In genomic region chr2:22029022-22029803, GRCm38 (mm10) we compare ENCODE assay signal across 15 mouse cellular contexts.
DNase-seq lines count a peak whose midpoint lies in the region; ATAC-seq lines count a peak whose summit lies in the region.
"Had no signal": no experiment of that assay in that cellular context is flagged by ENCODE, and none has a peak within 500 bp of the region (broad histone marks: within the 10 kb centered on the region; RNA-seq: fewer than 3 reads in every experiment).

No protein-coding gene starts in this region.

- ATAC-seq in midbrain, embryonic 12.5 days (ENCODE audit: low FRiP score, low read depth): peak; percentile 60
- no peak for ATAC-seq in inflammation-experienced regulatory T-cells, adult 6 months

- no peaks in the 10 kb centered on the region for H3K36me3 ChIP-seq in hindbrain, embryonic 10.5 days
- H3K36me3 ChIP-seq in midbrain, embryonic 12.5 days: no peaks in the 10 kb centered on the region
- H3K36me3 ChIP-seq: embryonic facial prominence, embryonic 12.5 days; limb, embryonic 15.5 days had no signal

- no peak overlapping the region for H3K4me2 ChIP-seq in midbrain, embryonic 12.5 days (replicated peaks)
- H3K4me2 ChIP-seq: embryonic facial prominence, embryonic 12.5 days; limb, embryonic 15.5 days had no signal

- WGBS in hindbrain, embryonic 10.5 days: 49% methylated on average over 8 of the region's 8 CpGs
- WGBS in midbrain, embryonic 12.5 days: 45% methylated on average over 8 of the region's 8 CpGs

- peaks cover 13% of the 10 kb centered on the region; the same call in 1 of the 2 replicates for H3K4me1 ChIP-seq in hindbrain, embryonic 10.5 days (replicated peaks)
- H3K4me1 ChIP-seq in midbrain, embryonic 12.5 days: peaks cover 3% of the 10 kb centered on the region; the same call in 1 of the 2 replicates
- H3K4me1 ChIP-seq: embryonic facial prominence, embryonic 12.5 days; limb, embryonic 15.5 days had no signal

- H3K9me3 ChIP-seq in hindbrain, embryonic 10.5 days: no peaks in the 10 kb centered on the region
- no peaks in the 10 kb centered on the region for H3K9me3 ChIP-seq in midbrain, embryonic 12.5 days
- H3K9me3 ChIP-seq: embryonic facial prominence, embryonic 12.5 days; limb, embryonic 15.5 days had no signal

- no peak overlapping the region for H3K4me3 ChIP-seq in hindbrain, embryonic 10.5 days
- no peak overlapping the region for H3K4me3 ChIP-seq in midbrain, embryonic 12.5 days
- H3K4me3 ChIP-seq: embryonic facial prominence, embryonic 12.5 days; limb, embryonic 15.5 days had no signal

- H3K27ac ChIP-seq in hindbrain, embryonic 10.5 days: peak overlapping the region; percentile 73
- peak overlapping the region; percentile 66 for H3K27ac ChIP-seq in midbrain, embryonic 12.5 days (replicated peaks)
- H3K27ac ChIP-seq: embryonic facial prominence, embryonic 12.5 days; limb, embryonic 15.5 days had no signal

- DNase-seq in embryo, embryonic 11 days: peak; percentile 53
- no peak for DNase-seq in embryo, embryonic 10 days (ENCODE audit: low spot score)
- DNase-seq in hindbrain, embryonic 10.5 days (ENCODE audit: low spot score): peak; percentile 11
- DNase-seq in retina, embryonic 14.5 days (ENCODE audit: low spot score): peak; percentile 55
- DNase-seq in kidney, postnatal 10 days: no peak
- no peak for DNase-seq in thymus, adult 18-20 months
- DNase-seq: adrenal gland, postnatal 25 days; cerebellum, adult 11 months; heart, postnatal 14 days; kidney, adult 11 months; thymus, adult 2 months had no signal

- no peaks in the 10 kb centered on the region for H3K27me3 ChIP-seq in hindbrain, embryonic 10.5 days (ENCODE audit: insufficient read depth, poor library complexity, severe bottlenecking)
- no peaks in the 10 kb centered on the region for H3K27me3 ChIP-seq in midbrain, embryonic 12.5 days
- H3K27me3 ChIP-seq: embryonic facial prominence, embryonic 12.5 days; limb, embryonic 15.5 days had no signal

- H3K9ac ChIP-seq in midbrain, embryonic 12.5 days (replicated peaks): no peak overlapping the region
- H3K9ac ChIP-seq: embryonic facial prominence, embryonic 12.5 days; limb, embryonic 15.5 days had no signal

Comparison
In these comparisons a context has a peak if more than half of its experiments do, and no peak if none do; other contexts are left out.
1. DNase-seq: peak in embryo, embryonic 11 days (single experiment), hindbrain, embryonic 10.5 days (single experiment) and retina, embryonic 14.5 days (single experiment); none in embryo, embryonic 10 days (single experiment), kidney, postnatal 10 days (single experiment) and thymus, adult 18-20 months (0 of 2).